Mouse (Mus musculus) brain, adult 10 weeks (tissue): Measurements from ENCODE around the gene Tssk6. TPM values are rescaled to one million over a fixed set of nuclear protein-coding genes. Genes with fewer than 3 reads are reported as not detected.

Experiments
- polyA plus RNA-seq: library from polyadenylated mRNA; stranded (reverse); fragments of 350-450 nt; fragmentation: Illumina TruSeq; extraction: RNeasy Lipid Tissue Mini Kit (QIAGEN cat#74804); gene quantifications from one replicate; pipeline ENCODE4 v1.2.3, GENCODE M21; 2015; ENCODE audit warnings: low read depth, low replicate concordance

Tssk6 gene
- not detected for polyA plus RNA-seq

DNA sequence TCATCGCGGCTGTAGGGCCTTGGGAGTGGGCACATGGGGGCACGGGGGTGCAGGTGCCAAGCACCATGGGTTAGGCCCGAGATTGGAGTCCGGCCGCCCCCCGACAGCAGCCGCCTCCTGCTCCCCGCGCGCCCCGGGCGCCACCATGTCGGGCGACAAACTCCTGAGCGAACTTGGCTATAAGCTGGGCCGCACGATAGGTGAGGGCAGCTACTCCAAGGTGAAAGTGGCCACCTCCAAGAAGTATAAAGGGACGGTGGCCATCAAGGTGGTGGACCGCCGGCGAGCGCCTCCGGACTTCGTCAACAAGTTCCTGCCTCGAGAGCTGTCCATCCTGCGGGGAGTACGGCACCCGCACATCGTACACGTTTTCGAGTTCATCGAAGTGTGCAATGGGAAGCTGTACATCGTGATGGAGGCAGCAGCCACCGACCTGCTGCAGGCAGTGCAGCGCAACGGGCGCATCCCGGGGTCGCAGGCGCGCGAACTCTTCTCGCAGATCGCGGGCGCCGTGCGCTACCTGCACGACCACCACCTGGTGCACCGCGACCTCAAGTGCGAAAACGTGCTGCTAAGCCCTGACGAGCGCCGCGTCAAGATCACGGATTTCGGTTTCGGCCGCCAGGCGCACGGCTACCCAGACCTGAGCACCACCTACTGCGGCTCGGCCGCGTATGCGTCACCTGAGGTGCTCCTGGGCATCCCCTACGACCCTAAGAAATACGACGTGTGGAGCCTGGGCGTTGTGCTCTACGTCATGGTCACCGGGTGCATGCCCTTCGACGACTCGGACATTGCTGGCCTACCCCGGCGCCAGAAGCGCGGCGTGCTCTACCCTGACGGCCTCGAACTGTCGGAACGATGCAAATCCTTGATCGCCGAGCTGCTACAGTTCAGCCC lies at the start of gene Tssk6, which contains the start of the genes Ndufa13 and Yjefn3:
Tssk6 (plus strand) TSS at position 22 of the 900 bp plus-strand sequence.
Ndufa13 (minus strand) TSS at position 396 of the 900 bp plus-strand sequence.
Yjefn3 (minus strand) TSS at position 550 of the 900 bp plus-strand sequence.

DNA sequence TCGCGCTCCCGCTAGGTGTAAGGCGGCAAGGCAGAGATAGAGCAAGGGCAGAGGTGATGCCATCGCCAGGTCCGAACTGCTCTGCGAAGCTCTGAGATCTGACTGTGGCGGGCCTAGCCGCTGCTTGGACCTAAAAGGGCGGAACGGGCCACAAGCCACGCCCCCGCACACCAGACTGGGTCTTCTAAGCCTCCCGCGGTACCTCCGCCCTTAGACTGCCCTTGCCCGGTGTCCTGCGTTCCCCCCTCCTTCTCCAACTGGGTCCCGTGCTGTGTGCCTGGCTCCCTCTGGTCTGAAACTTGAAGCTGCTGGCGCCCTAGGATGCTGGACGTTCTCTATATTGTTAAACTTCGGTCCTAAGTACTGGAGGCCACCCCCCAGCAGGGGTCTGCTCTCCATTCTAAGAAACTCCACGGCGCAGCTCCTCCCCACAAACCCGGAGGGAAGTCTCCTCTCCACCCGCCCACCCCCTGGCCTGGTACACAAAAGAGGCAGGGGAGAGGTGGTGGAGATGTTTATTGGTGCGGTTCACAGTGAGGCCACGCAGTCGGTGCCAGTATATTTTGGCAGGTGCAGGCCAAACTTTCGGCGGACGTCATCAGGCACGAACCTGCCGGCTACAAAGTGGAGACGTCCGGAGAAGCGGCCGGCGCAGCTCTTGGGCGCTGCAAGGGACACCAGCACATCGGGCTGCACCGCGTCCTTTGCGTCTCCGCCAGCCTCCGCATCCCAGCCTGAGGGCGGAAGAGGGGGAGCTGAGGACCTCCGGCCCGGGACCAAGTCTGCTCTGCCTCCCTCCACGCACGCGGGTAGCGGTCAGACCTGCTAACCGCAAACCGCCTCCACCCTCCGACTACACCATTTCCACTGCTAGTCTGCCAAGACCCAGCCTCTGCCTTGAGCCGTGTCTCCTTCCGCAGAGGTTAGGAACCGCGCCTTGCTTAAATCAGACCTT lies 14.4 kb upstream of the Tssk6 start, which contains the start of gene Cilp2:
Cilp2 (minus strand) TSS at position 399 of the 955 bp plus-strand sequence.

Other genes with a start within 250 kb of the Tssk6 start
- gene Zfp964, start 247.7 kb upstream of the Tssk6 start, polyA plus RNA-seq = 4.7 TPM
- 26.2 TPM for gene Zfp869, start 191.5 kb upstream of the Tssk6 start, polyA plus RNA-seq
- 4.8 TPM for gene Zfp963, start 152.2 kb upstream of the Tssk6 start, polyA plus RNA-seq
- 1.0 TPM for gene Gm20422, start 127.3 kb upstream of the Tssk6 start, polyA plus RNA-seq
- gene Atp13a1, start 111.0 kb upstream of the Tssk6 start, polyA plus RNA-seq = 25.3 TPM
- 21.1 TPM for gene Zfp866, start 111.0 kb upstream of the Tssk6 start, polyA plus RNA-seq
- gene Gmip, start 93.5 kb upstream of the Tssk6 start, polyA plus RNA-seq = 11.2 TPM
- 0.27 TPM for gene Lpar2, start 79.8 kb upstream of the Tssk6 start, polyA plus RNA-seq
- gene Pbx4, start 69.7 kb upstream of the Tssk6 start, polyA plus RNA-seq = 23.2 TPM
- gene Cilp2, start 14.5 kb upstream of the Tssk6 start, polyA plus RNA-seq = 0.22 TPM
- 228 TPM for gene Ndufa13, start 374 bp downstream of the Tssk6 start, polyA plus RNA-seq
- gene Yjefn3, start 528 bp downstream of the Tssk6 start, polyA plus RNA-seq = 14.3 TPM
- gene Gatad2a, start 94.2 kb downstream of the Tssk6 start, polyA plus RNA-seq = 17.6 TPM
- gene Mau2, start 140.6 kb downstream of the Tssk6 start, polyA plus RNA-seq = 56.6 TPM
- 40.9 TPM for gene Sugp1, start 140.6 kb downstream of the Tssk6 start, polyA plus RNA-seq
- 3.4 TPM for gene Tm6sf2, start 170.7 kb downstream of the Tssk6 start, polyA plus RNA-seq
- gene Hapln4, start 181.3 kb downstream of the Tssk6 start, polyA plus RNA-seq = 85.0 TPM
- 58.0 TPM for gene Ncan, start 218.7 kb downstream of the Tssk6 start, polyA plus RNA-seq
- 29.2 TPM for gene Nr2c2ap, start 229.1 kb downstream of the Tssk6 start, polyA plus RNA-seq
- 14.6 TPM for gene Rfxank, start 237.0 kb downstream of the Tssk6 start, polyA plus RNA-seq
- gene Borcs8, start 237.3 kb downstream of the Tssk6 start, polyA plus RNA-seq = 79.7 TPM
- not detected for gene Mef2b, start 237.5 kb downstream of the Tssk6 start, polyA plus RNA-seq